Mouse (Mus musculus) ES-E14 (cell line): ENCODE data around the gene Slc2a3. TPM values are rescaled to one million over a fixed set of nuclear protein-coding genes. Genes with fewer than 3 reads are reported as not detected.

Experiments used
- DNase-seq: peaks from one replicate; pipeline ENCODE4 v3.0.0-alpha.2; 2013; ENCODE audit warnings: low read depth, low spot score
- H3K27ac ChIP-seq: 2 replicates; pipeline ENCODE4 v1.5.1; 2012; ENCODE audit warnings: low read depth, mild to moderate bottlenecking, low read length, moderate library complexity, mixed read lengths; ENCODE audit not compliant: poor library complexity, insufficient read depth, severe bottlenecking
- H3K36me3 ChIP-seq: 2 replicates; pipeline ENCODE4 v1.6.1; 2012; ENCODE audit warnings: mild to moderate bottlenecking, low read length, moderate library complexity, mixed read lengths; ENCODE audit not compliant: control insufficient read depth, poor library complexity, insufficient read depth, severe bottlenecking
- H3K4me1 ChIP-seq, 2 experiments: fragments of 150-350 bp in 1 of 2; sonication (generic) in 1 of 2; 2 replicates each; pipeline ENCODE4 v1.6.1; 2012; ENCODE audit warnings: low read length in 2 of 2, mild to moderate bottlenecking in 1 of 2, mixed read lengths in 1 of 2; ENCODE audit not compliant: control insufficient read depth in 2 of 2, insufficient read depth in 2 of 2, poor library complexity in 1 of 2
- H3K4me3 ChIP-seq, 2 experiments: fragments of 150-350 bp in 1 of 2; sonication (generic) in 1 of 2; 2 replicates each; pipeline ENCODE4 v1.5.1; 2012; ENCODE audit warnings: low read length in 2 of 2, low read depth in 1 of 2, mild to moderate bottlenecking in 1 of 2, mixed read lengths in 1 of 2; ENCODE audit not compliant: insufficient read depth in 1 of 2, poor library complexity in 1 of 2, severe bottlenecking in 1 of 2
- H3K9ac ChIP-seq: 2 replicates; pipeline ENCODE4 v1.6.1; 2012; ENCODE audit warnings: low read depth, mild to moderate bottlenecking, low read length, mixed read lengths; ENCODE audit not compliant: poor library complexity, insufficient read depth, severe bottlenecking
- H3K9me3 ChIP-seq: fragments of 150-350 bp; sonication (generic); 2 replicates; pipeline ENCODE4 v1.6.1; 2012; ENCODE audit warnings: low read depth, mild to moderate bottlenecking, low read length; ENCODE audit not compliant: control insufficient read depth, insufficient read depth
- CHD2 ChIP-seq: IDR thresholded peaks from 2 replicates; pipeline ENCODE4 v1.6.1; 2014; ENCODE audit warnings: mild to moderate bottlenecking, low read depth, low read length, inconsistent platforms
- HCFC1 ChIP-seq: IDR thresholded peaks from 2 replicates; pipeline ENCODE4 v1.6.1; 2012; ENCODE audit warnings: low read length, inconsistent platforms, borderline replicate concordance; ENCODE audit not compliant: insufficient read depth
- MAFK ChIP-seq: IDR thresholded peaks from 2 replicates; pipeline ENCODE4 v1.6.1; 2014; ENCODE audit warnings: mild to moderate bottlenecking, low read depth, low read length, inconsistent platforms; ENCODE audit not compliant: insufficient read depth
- ZC3H11A ChIP-seq: IDR thresholded peaks from 2 replicates; pipeline ENCODE4 v1.6.1; 2012; ENCODE audit warnings: low read depth, mild to moderate bottlenecking, inconsistent platforms, low read length, borderline replicate concordance
- ZNF384 ChIP-seq: IDR thresholded peaks from 2 replicates; pipeline ENCODE4 v1.6.1; 2012; ENCODE audit warnings: low read depth, low read length, inconsistent platforms
- in situ Hi-C, 2 experiments: fragments of 600-800 bp; cut with MboI; formaldehyde crosslinking; loops; one replicate each; pipeline ENCODE4 v1.15.1; 2025; ENCODE audit warnings: low sequenced_read_pairs in 2 of 2, inconsistent platforms in 1 of 2; ENCODE audit not compliant: unreplicated experiment in 2 of 2
- total RNA-seq: library from RNA; depleted of rRNA; stranded (reverse); fragments of 300-350 nt; gene quantifications from 2 replicates; pipeline ENCODE4 v1.2.3, GENCODE M21; 2012

The Slc2a3 gene
- total RNA-seq, 1 experiment: 890 TPM

GRCm38 (mm10) chr6:122832880-122833279 lies 31.4 kb upstream of the Slc2a3 start:
- H3K4me1 ChIP-seq: peaks cover 0 to 5% of the 10 kb centered on the region in 2 experiments; a peak in 1 of 4 replicates
- TF ChIP-seq ZC3H11A: no peak
- no peak for TF ChIP-seq ZNF384
- TF ChIP-seq CHD2: no peak
- TF ChIP-seq MAFK: no peak
- TF ChIP-seq HCFC1: no peak
- H3K9ac ChIP-seq: no peak overlapping the region
- in situ Hi-C loops: no loop called here
- H3K9me3 ChIP-seq: no peaks in the 10 kb centered on the region
- no peak overlapping the region for H3K27ac ChIP-seq
- H3K4me3 ChIP-seq: no peak overlapping the region
- no peak for DNase-seq
- no peaks in the 10 kb centered on the region for H3K36me3 ChIP-seq

DNA sequence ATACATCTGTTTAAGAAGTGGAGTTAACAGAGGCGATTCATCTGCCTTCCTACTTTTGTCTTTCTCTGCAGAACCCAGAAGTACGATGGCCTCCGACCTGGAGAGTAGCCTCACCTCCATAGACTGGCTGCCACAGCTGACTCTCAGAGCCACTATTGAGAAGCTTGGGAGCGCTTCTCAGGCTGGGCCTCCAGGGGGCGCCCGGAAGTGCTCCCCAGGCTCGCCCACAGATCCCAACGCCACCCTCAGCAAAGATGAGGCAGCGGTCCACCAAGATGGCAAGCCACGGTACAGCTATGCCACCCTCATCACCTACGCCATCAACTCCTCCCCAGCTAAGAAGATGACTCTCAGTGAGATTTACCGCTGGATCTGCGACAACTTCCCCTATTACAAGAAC lies 26.6 kb upstream of the Slc2a3 start:
- Histone ChIP-seq H3K27ac (no peak overlapping the region), H3K4me3 (no peak overlapping the region), H3K36me3 (no peaks in the 10 kb centered on the region), H3K9ac (no peak overlapping the region), H3K4me1 (peaks cover 5 to 12% of the 10 kb centered on the region in 2 experiments; a peak in 3 of 4 replicates), H3K9me3 (no peaks in the 10 kb centered on the region)
- no peak for TF ChIP-seq ZC3H11A
- TF ChIP-seq HCFC1: no peak
- no peak for TF ChIP-seq MAFK
- TF ChIP-seq CHD2: no peak
- no peak for TF ChIP-seq ZNF384
- in situ Hi-C loops: no loop called here
- no peak for DNase-seq

- H3K4me3 ChIP-seq: peak overlapping the region; percentile 45 to 68
- no peak overlapping the region for H3K27ac ChIP-seq
- TF ChIP-seq CHD2 (no peak), ZC3H11A (no peak), HCFC1 (no peak), ZNF384 (no peak), MAFK (no peak)
- peak; percentile 70 for DNase-seq
- H3K9ac ChIP-seq: peak overlapping the region; percentile 23; the same call in 1 of the 2 replicates
- H3K9me3 ChIP-seq: no peaks in the 10 kb centered on the region
- H3K36me3 ChIP-seq: no peaks in the 10 kb centered on the region
- in situ Hi-C loops: no loop called here
- H3K4me1 ChIP-seq: peaks cover 5 to 15% of the 10 kb centered on the region in 2 experiments; a peak in 3 of 4 replicates
These were observed 24.7 kb upstream of the Slc2a3 start for GRCm38 (mm10) chr6:122825923-122826742.

- no peak for DNase-seq
- TF ChIP-seq CHD2: no peak
- no peak for TF ChIP-seq HCFC1
- TF ChIP-seq MAFK: no peak
- no peak for TF ChIP-seq ZNF384
- Histone ChIP-seq H3K9ac (no peak overlapping the region), H3K4me3 (no peak overlapping the region), H3K9me3 (no peaks in the 10 kb centered on the region), H3K36me3 (no peaks in the 10 kb centered on the region), H3K27ac (no peak overlapping the region), H3K4me1 (peaks cover 5 to 19% of the 10 kb centered on the region in 2 experiments; a peak in 3 of 4 replicates)
- in situ Hi-C loops: no loop called here
These were observed 23.7 kb upstream of the Slc2a3 start for GRCm38 (mm10) chr6:122825166-122825565.

DNA sequence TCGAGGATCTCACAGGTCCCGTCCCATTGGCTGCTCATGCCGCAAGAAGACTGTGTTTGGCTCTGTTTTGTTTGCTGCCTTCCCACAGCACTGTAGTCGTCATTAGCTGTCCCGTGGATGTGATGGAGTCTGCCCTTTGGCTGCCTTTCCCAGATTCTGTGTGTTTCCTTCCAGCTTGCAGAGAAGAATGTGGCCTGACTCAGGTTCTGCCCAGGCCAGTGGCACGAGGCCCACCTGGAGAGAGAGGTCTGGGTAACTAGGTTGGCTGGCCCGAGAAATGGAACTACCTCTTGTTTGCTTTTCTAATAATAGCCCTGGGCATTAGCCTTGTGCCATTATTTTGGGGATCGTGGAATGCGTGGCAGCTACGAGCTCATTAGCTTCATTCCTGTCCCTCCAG lies 22.6 kb upstream of the Slc2a3 start:
- DNase-seq: no peak
- Histone ChIP-seq H3K4me1 (peaks cover 5 to 19% of the 10 kb centered on the region in 2 experiments; a peak in 3 of 4 replicates), H3K27ac (no peak overlapping the region), H3K9me3 (no peaks in the 10 kb centered on the region), H3K9ac (no peak overlapping the region), H3K4me3 (no peak overlapping the region), H3K36me3 (no peaks in the 10 kb centered on the region)
- in situ Hi-C loops: no loop called here
- TF ChIP-seq CHD2 (no peak), MAFK (no peak), ZNF384 (no peak), ZC3H11A (no peak), HCFC1 (no peak)
